Mouse (Mus musculus): ENCODE measurements around the gene Gpx4. TPM values are rescaled to one million over a fixed set of nuclear protein-coding genes. Genes with fewer than 3 reads are reported as not detected.

The Gpx4 gene
- total RNA-seq (2014; fragmentation: Nextera tagmentation), result 278 and 280 TPM in 2 replicates
- total RNA-seq (2017), result 397 and 420 TPM in 2 replicates

DNA sequence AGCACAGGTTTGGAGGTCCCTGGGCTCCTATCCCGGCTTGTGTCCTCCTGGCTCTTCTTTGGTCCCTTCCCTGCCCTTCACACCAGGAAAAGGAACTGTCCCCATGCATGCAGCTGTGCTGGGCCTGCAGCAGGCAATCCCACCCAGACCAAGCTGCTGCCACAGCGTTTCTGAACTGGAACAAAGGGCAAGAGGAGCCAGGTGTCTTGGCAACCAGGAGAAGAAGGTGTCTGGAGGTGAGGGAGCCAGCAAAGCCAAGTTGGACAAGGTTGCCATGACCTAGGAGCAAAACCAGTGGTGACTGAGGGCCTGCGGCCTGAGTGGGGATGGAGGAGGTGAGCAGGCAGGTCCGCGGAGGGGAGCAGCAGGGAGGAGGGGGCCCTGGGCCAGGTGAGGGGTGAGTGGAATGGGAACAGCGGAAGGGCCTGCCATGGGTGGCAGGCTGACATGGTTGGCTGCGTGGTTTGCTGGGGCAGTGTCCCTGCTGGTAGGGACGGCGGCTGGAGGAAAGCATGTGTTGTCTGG, at the start of gene Gpx4:
Gpx4 (plus strand) TSS at position 126 of the 525 bp plus-strand sequence.
- ATAC-seq (replicated peaks; ENCODE audit: poor library complexity, severe bottlenecking), result no peak

DNA sequence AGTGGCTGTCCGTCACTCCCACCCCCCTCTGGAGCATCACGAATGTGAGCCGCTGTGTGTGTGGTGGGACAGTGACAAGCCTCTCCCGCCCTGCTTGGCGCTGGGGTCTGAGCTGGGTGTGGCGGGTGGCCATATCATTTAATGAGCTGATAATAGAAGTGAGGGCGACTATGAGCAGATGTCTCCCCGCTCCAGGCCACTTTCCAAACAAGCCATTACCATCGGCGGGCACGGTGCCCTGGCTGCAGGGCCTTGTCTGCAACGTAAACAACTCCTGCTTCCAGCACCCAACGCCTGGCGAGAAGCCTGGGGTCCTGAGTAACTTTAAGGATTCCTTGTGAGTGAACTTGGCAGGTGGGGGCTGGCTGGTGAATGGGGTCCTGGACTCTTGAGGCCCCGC, 49.1 kb upstream of the Gpx4 start:
- no peak for ATAC-seq (replicated peaks; ENCODE audit: poor library complexity, severe bottlenecking)

DNA sequence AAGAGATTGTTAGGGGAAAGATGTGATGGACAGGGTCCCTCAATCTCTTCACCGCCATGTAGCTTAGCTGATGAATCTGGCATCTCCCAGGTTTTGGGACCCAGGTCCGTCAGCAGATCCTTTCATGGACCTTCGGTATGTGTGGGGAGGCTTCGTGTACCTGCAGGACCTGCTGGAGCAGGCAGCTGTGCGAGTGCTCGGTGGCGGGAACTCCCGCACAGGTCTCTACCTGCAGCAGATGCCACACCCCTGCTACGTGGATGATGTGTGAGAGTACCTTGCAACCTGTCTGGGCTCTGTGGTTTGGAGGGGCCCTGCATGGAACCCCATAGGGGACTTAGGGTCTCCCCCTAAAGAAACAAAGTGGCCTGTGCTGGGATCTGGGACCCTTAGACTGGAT, 45.0 kb upstream of the Gpx4 start:
- no peak for ATAC-seq (replicated peaks; ENCODE audit: poor library complexity, severe bottlenecking)

DNA sequence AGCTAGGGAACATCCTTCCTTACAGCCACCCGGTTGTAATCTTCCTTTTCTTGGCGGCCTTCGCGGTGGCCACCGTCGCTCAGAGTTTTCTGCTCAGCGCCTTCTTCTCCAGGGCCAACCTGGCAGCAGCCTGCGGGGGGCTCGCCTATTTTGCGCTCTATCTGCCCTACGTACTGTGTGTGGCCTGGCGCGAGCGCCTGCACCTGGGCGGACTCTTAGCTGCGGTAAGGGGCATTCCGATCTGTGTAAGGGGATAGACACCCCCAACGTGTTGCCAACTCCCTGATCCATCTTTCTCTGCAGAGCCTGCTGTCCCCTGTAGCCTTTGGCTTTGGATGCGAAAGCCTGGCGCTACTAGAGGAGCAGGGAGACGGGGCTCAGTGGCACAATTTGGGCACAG, 44.1 kb upstream of the Gpx4 start:
- no peak for ATAC-seq (replicated peaks; ENCODE audit: poor library complexity, severe bottlenecking)

DNA sequence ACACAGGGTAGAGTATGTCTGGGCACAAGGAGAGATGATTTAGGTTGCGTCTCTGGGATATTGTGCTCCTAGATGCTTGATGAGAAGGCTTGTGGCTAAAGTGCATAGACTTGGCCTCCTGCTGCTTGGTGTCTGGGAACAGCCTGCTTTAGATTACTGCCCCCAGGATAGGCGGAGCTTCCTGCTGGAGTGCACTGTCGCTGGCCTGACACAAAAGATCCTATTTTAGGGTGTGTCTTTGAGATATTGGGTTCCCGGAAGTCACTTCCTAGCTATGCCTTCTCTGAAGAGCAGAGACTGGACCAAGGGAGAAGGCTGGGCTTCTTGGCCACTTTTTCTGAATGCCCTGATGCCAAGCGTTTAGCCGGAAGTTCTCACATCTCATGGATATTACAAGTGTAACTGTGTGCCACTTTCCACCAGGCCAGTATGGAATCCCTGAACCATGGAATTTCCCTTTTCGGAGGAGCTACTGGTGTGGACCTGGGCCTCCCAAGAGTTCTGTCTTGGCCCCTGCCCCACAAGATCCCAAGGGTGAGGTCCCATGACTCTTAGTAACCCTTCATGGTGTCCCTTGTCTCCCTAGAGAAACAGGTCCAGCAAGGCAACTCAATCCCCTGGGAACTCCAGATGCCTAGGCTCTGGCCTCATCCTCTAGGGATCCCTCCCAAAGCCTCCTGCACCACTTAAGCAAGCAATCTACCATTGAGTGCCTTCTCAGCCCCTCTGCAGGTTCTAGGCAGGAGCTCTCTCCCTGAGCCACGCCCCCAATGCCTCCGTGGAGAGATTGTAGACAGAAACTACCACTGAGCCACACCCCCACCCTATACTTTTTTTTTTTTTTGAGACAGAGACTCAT, 43.4 kb upstream of the Gpx4 start:
- ATAC-seq (replicated peaks; ENCODE audit: poor library complexity, severe bottlenecking), result no peak

DNA sequence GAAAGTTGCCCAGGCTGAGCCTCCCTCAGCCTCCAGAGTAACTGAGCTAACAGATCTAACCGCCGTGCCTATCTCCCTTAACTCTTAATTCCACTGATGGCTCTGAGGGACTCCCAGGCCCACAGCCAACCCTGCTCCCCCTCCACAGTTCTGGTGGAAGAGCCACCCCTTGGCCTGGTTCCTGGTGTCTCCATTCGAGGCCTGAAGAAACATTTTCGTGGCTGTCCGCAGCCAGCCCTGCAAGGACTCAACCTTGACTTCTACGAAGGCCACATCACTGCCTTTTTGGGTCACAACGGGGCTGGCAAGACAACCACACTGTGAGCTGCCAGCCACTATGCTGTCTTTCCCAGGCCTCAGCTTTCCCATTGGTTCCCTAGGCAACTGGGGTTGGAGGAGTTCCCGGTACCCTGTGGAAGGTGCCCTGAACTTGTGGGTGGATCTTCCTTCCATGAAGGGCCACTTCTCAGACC, 42.7 kb upstream of the Gpx4 start:
- no peak for ATAC-seq (replicated peaks; ENCODE audit: poor library complexity, severe bottlenecking)

DNA sequence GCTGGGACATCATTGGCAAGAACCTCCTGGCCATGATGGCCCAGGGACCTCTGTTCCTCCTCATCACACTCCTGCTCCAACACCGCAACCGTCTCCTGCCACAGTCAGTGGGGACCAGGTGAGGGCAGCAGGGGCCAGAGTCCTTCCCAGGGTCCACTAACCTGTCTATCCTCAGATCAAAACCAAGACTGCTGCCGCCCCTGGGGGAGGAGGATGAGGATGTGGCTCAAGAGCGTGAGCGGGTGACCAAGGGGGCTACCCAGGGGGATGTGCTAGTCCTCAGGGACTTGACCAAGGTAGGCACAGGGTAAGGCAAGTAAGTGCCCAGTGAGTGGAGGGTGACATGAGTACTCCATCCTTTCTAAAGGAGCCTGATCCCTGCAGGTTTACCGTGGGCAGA, 35.2 kb upstream of the Gpx4 start:
- no peak for ATAC-seq (replicated peaks; ENCODE audit: poor library complexity, severe bottlenecking)

DNA sequence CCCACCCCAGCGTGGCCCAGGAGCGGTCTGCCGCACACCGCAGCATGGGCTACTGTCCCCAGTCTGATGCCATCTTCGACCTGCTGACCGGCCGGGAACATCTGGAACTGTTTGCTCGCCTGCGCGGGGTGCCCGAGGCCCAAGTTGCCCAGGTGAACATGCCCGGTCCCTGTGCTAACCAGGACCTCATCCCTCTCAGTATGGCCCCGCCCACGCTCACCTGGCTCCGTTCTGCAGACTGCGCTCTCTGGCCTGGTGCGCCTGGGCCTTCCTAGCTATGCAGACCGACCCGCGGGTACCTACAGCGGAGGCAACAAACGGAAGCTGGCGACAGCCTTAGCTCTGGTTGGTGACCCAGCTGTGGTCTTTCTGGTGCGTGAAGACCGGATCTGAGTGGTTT, 33.4 kb upstream of the Gpx4 start:
- ATAC-seq (replicated peaks; ENCODE audit: poor library complexity, severe bottlenecking), result no peak

DNA sequence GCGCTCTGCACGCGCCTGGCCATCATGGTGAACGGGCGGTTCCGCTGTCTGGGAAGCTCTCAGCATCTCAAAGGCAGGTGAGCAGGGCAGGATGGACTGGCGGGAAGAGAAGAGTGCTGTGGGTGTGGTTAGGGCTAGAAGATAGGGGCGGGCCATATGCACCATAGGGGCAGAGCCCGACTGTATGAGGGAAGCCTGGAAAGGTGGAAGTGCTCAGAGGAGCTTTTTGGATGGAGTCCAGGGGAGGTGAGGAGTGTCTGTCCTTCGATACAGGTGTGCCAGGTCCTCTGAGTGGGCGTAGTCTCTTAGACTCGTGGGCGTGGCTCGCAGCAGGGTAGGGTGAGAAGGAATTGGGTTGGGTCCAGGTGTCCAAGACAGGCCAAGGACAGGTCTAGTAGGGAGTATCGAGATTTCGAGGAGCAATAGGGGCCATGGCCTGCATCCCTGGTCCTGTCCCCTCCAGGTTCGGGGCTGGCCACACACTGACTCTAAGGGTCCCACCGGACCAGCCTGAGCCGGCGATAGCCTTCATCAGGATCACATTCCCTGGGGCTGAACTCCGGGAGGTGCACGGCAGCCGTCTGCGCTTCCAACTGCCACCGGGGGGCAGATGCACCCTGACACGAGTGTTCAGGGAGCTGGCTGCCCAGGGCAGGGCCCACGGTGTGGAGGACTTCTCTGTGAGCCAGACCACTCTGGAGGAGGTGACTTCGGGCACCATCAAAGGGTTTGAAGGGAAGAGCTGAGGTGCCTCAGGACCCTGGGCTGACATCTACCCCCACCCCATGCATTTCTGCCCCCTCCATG, 32.3 kb upstream of the Gpx4 start:
- ATAC-seq (replicated peaks; ENCODE audit: poor library complexity, severe bottlenecking), result no peak

DNA sequence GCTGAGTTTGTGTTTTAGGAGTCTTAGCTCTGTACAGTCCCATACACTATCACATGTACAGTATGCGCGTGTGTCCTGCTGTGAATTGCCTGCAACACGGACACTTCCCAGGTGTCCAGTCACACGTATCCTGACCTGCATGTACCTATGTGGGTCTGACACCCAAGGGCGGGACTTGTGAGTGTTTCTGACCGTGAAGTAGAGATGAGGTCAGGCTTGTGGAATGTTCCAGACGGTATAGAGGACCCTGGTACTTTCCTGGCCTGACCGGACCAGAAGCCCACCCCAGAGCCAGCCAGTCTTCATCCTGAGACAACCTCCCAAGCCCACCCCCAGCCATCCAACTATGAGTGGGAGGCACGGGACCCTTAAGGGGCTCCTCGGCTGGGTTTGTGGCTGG, 31.4 kb upstream of the Gpx4 start:
- no peak for ATAC-seq (replicated peaks; ENCODE audit: poor library complexity, severe bottlenecking)

DNA sequence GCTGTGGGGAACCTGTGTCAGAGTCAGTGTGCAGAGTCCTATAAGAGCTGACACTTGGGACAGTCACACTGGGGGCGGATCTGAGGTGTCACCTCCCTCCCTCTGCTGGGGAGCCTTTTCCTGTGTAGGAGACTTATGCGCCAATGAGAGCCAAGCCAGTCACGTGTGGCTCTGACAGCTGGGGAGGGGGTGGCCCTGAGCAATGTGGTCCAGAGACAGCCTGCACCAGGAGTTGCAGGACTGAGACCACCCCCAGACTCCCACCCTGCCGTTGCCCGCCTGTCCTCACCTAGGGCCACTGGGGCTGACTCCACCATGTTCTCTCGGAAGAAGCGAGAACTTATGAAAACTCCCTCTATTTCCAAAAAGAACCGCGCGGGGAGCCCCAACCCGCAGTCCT, 30.5 kb upstream of the Gpx4 start, which contains the start of gene Arhgap45:
Arhgap45 (plus strand) TSS at position 143 of the 400 bp plus-strand sequence.
- peak; percentile 83 for ATAC-seq (replicated peaks; ENCODE audit: poor library complexity, severe bottlenecking)

DNA sequence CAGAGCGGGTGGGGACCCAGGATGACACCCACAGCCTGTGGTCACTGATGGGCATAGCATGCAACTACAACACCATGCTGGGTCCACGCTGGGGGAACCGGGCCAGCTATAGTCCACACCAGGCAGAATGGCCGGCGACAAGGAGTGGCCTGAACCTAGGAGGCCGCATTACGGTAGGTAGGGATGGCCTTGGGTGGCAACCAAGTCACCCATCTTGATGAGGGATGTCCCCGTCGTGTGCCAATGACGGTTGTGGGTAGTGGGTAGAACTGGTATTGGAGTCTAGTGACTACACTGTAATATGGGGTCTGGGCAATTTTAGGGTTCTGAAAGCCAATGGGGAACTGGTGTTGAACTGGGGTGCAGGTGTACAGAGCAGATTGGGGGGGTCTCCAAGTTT, 30.0 kb upstream of the Gpx4 start:
- ATAC-seq (replicated peaks; ENCODE audit: poor library complexity, severe bottlenecking), result peak; percentile 33

DNA sequence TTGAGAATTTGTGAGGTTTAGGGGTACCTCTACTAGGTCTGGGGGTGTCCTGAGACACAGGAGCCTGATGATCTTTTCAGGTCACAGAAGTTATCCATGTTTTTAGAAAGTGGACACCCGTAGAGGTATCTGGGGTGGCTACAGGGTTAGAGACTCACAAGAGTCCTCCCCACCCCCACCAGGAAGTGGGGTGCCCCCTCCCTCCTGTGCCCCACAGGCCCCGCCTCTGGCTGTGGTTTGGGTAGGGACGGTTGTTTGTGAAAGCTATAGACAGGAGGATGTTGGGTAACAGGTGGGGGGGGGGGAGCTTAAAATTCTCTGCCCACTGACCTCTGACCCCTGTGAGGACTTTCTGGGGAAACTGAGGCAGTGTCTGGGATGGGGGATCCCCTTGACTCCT, 29.6 kb upstream of the Gpx4 start:
- peak; percentile 57 for ATAC-seq (replicated peaks; ENCODE audit: poor library complexity, severe bottlenecking)

DNA sequence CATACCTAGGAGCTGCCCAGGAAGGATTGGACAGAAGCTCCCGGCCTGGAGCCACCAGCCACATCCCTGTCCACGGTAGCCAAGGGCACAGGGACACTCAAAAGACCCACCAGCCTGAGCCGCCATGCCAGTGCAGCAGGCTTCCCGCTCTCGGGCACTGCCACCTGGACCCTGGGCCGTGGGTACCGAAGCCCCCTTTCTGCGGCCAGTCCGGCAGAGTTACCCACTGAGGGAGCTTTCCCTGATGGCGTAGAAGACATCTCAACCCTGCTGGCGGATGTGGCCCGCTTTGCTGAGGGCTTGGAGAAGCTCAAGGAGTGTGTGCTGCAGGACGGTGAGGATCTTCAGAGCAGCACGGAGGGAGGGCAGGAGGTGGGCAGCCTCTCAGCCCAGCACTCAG, 29.2 kb upstream of the Gpx4 start:
- ATAC-seq (replicated peaks; ENCODE audit: poor library complexity, severe bottlenecking), result no peak

DNA sequence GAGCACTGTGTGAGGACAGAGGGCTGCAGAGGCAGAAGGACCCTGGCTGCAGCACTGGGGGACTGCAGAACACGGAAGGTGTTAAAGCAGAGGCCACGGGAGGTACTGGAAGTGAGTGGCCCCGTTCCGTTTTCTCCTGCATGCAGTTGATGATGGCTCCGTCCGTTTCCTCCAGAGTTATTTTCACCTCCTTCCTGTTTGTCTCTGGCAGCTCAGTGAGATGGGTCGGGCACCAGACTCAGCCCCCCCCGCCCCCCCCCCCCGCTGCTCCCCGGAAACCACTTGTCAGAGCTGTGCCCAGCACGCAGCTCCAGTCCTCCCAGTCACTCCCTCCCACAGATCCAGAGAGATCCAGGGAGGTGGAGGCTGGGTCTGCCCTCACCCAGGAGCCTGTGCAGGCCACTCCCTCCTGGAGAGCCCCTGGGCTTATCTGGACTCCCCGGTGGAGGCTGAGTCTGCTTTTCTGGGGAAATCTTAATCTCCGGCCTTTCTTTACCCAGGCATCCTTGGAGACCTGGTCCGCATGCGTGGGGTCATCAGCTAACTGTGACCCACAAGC, 28.1 kb upstream of the Gpx4 start:
- ATAC-seq (replicated peaks; ENCODE audit: poor library complexity, severe bottlenecking), result peak; percentile 10

DNA sequence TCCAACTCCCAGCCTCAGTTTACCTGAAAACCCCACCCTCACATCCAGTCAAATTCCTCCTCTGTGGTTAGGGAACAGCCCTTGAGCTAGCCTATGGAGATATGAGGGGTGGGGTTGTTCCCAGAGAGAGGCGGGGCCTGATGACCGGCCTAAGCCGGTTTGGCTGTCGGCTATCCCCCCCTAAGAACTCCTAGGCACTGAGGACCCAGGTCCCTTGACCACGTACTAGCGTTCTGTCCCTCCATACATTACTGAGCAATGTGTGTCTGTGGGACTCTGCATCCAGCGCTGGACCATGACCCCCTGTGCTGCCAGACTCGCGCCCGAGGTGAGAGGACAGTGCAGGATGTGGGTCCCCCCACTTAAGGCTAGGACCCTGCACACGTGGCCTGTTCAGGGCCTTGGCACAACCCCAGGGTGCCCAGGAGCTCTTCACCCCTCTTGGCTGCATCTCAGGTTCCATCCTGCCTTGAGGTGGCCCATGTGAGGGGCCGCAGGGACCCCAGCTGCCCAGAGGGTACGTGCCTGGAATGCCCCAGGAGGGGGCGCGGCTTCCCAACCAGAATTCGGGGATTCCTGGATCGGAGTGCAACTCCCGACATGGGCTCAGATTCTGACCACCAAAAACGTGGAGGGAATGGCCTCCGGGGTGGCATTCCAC, 27.4 kb upstream of the Gpx4 start:
- ATAC-seq (replicated peaks; ENCODE audit: poor library complexity, severe bottlenecking), result no peak

DNA sequence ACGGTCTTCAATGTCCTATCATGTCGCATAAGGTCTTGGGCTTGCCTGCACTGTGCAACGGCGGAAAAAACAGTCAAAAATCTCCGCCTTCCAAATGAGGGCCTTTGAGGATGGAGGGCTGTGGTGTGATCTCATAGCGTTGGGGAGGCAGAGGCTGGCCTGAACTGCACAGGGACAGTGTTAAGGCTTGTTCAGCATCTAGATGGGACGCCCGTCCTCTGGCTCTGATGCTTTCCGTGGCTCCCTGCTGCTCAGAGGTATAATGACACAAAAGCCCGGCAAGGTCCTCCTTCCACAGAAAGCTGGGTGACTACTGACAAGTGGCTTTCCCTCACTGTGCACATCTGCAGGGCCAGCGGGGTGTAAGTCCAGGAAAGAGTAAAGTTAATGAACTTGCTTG, 26.8 kb upstream of the Gpx4 start:
- no peak for ATAC-seq (replicated peaks; ENCODE audit: poor library complexity, severe bottlenecking)

DNA sequence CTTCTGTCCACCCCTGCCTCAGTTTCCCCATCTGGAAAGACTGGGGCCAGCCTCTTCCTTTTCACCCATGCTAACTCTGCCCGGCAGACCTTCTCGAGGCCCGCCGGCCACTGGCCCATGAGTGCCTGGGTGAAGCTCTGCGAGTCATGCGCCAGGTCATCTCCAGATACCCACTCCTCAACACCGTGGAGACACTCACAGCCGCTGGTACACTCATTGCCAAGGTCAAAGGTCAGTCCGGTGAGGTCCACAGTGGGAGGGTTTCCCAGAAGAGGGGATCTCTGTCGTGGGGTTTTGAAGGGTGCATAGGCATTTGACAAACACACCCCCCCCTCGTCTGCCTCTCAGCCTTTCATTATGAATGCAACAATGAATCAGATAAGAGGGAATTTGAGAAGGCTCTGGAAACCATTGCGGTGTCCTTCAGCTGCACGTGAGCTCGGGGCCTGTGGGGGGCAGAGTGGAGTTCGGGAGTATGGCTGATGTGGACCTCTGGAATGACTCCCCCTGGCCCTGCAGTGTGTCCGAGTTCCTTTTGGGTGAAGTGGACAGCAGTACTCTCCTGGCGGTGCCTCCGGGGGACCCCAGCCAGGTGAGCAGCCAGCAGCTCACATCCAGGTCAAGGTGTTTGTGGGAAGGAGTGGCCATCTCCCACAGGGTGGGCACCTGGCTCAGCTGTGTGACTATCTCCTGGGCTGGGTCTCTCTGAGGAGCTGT, 26.2 kb upstream of the Gpx4 start:
- no peak for ATAC-seq (replicated peaks; ENCODE audit: poor library complexity, severe bottlenecking)

DNA sequence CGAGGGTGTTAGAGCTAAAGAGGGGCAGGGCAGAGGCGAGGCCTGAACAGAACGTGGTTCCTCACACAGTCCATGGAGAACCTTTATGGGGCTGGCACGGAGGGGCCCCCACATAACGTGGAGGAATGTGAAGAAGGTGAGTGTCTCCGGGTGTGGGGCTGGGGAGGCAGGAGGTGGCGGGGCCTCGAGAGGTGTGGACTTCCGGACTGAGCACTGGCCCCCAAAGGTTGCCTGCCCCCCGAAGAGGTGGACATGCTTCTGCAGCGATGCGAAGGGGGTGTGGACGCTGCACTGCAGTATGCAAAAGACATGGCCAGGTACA, 25.7 kb upstream of the Gpx4 start:
- ATAC-seq (replicated peaks; ENCODE audit: poor library complexity, severe bottlenecking), result no peak

DNA sequence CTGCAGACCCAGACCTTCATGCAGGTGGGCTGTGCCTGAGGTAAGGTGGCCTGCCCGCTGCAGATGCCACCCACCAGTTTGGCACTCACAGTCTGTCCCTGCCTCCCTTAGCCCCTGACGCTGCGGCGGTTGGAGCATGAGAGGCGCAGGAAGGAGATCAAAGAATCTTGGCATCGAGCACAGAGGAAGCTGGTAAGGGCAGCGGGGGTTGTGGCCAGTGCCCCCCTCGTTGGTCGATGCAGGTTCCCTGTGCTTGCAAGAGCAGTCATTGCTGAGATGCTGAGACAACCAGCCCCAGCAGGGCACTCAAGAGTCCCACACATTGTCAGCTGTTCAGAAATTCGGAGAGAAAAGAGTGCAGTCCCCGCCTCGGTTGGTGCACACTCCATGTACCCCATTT, 24.8 kb upstream of the Gpx4 start:
- no peak for ATAC-seq (replicated peaks; ENCODE audit: poor library complexity, severe bottlenecking)

Data from granulocyte monocyte progenitor cell, adult 5-6 weeks (primary cell).